Mouse (Mus musculus) intestine, embryonic 16.5 days (tissue): ENCODE measurements at regions not wholly inside any gene's neighbourhood (a gene's known extent, or its start where the extent isn't known, plus 50 kb on each side); places are given as distances from the start of the nearest gene placed in this dataset.

Experiments
- ATAC-seq: fragments of 200-750 bp; cut with Nextera tagmentation; 2 replicates; pipeline ENCODE4 v1.8.0; 2017; ENCODE audit warnings: moderate TSS enrichment, moderate library complexity
- H3K27ac ChIP-seq: fragments of 300-500 bp; sonication (generic); 2 replicates; pipeline ENCODE4 v1.5.1; 2014; ENCODE audit warnings: mild to moderate bottlenecking, low read length
- H3K27me3 ChIP-seq: fragments of 300-500 bp; sonication (generic); replicated peaks from 2 replicates; pipeline ENCODE4 v1.6.1; 2014; ENCODE audit warnings: low read length, control low read depth, mixed read lengths; ENCODE audit not compliant: control insufficient read depth, insufficient read depth
- H3K36me3 ChIP-seq: fragments of 300-500 bp; sonication (generic); 2 replicates; pipeline ENCODE4 v1.6.1; 2014; ENCODE audit warnings: low read length, control low read depth; ENCODE audit not compliant: control insufficient read depth, insufficient read depth
- H3K4me1 ChIP-seq: fragments of 300-500 bp; sonication (generic); 2 replicates; pipeline ENCODE4 v1.6.1; 2014; ENCODE audit warnings: low read length, control low read depth, mixed read lengths; ENCODE audit not compliant: control insufficient read depth, insufficient read depth
- H3K4me2 ChIP-seq: fragments of 300-500 bp; sonication (generic); 2 replicates; pipeline ENCODE4 v1.6.1; 2014; ENCODE audit warnings: low read depth, low read length, control low read depth
- H3K4me3 ChIP-seq: fragments of 300-500 bp; sonication (generic); 2 replicates; pipeline ENCODE4 v1.5.1; 2014; ENCODE audit warnings: mild to moderate bottlenecking, low read length
- H3K9ac ChIP-seq: fragments of 300-500 bp; sonication (generic); 2 replicates; pipeline ENCODE4 v1.6.1; 2014; ENCODE audit warnings: low read depth, low read length
- H3K9me3 ChIP-seq: fragments of 300-500 bp; sonication (generic); 2 replicates; pipeline ENCODE4 v1.6.1; 2016; ENCODE audit warnings: low read length, control low read depth; ENCODE audit not compliant: control insufficient read depth
- WGBS: fragments of 180-500 bp; shearing (Covaris S2); extraction: QIAGEN DNeasy Blood & Tissue Kit; methylation state at CpG from one replicate; pipeline ENCODE4 v1.1.7; 2014; 5-methylcytosine and 5-hydroxymethylcytosine counted together

DNA sequence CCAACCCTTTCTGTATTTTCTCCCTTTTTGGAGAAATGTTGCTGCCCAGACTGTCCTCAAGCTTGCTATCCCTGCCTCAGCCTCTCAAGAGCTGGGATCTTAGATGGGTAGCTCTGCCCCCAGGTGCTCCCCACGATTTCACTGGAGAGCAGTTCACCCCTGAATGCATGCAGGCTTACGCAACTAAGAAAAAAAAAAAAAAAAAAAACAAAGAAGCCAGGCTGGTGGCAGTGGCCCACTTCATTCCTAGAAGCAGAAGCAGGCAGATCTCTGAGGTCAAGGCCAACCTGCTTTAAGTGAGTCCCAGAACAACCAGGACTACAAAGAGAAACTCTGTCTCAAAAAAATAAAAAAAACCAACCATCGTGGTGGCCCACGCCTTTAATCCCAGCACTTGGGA, 51.2 kb upstream of the Fbxo11 start:
- H3K27me3 ChIP-seq: no peaks in the 10 kb centered on the region
- 85% methylated on average over 4 of the region's 4 CpGs for WGBS
- no peak overlapping the region for H3K4me2 ChIP-seq
- H3K36me3 ChIP-seq: no peaks in the 10 kb centered on the region
- H3K4me1 ChIP-seq: no peaks in the 10 kb centered on the region
- H3K9ac ChIP-seq: no peak overlapping the region
- H3K27ac ChIP-seq: no peak overlapping the region
- ATAC-seq: no peak
- H3K4me3 ChIP-seq: no peak overlapping the region
- H3K9me3 ChIP-seq: no peaks in the 10 kb centered on the region

- Histone ChIP-seq H3K9me3 (no peaks in the 10 kb centered on the region), H3K27ac (no peak overlapping the region), H3K4me3 (no peak overlapping the region), H3K4me1 (no peaks in the 10 kb centered on the region), H3K27me3 (no peaks in the 10 kb centered on the region), H3K36me3 (no peaks in the 10 kb centered on the region), H3K4me2 (no peak overlapping the region), H3K9ac (no peak overlapping the region)
- 86% methylated on average over 4 of the region's 4 CpGs for WGBS
- no peak for ATAC-seq
These were observed 53.6 kb upstream of the Fbxo11 start for GRCm38 (mm10) chr17:88118714-88119113.

DNA sequence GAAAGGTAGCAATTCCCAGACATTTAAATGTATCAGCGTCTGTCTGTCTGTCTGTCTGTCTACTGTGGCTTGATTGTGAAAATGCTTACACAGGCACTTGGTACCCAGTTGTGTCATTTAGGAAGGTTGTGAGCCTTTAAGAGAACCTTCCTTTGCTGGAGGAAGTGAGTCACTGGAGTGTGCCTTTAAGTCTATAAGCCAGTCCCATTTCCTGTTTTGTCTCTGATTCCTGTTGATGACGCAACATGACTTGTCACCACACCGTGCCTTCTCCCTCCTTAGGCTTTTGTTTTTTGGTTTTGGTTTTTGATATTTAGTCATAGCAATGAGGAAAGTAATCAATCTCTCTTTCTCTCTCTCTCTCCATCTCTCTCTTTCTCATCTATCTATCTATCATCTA, 58.6 kb upstream of the Fbxo11 start:
- Histone ChIP-seq H3K4me3 (no peak overlapping the region), H3K36me3 (no peaks in the 10 kb centered on the region), H3K9me3 (no peaks in the 10 kb centered on the region), H3K4me2 (no peak overlapping the region), H3K27ac (no peak overlapping the region), H3K27me3 (no peaks in the 10 kb centered on the region), H3K4me1 (no peaks in the 10 kb centered on the region), H3K9ac (no peak overlapping the region)
- no peak for ATAC-seq
- 78% methylated on average over 3 of the region's 3 CpGs for WGBS

DNA sequence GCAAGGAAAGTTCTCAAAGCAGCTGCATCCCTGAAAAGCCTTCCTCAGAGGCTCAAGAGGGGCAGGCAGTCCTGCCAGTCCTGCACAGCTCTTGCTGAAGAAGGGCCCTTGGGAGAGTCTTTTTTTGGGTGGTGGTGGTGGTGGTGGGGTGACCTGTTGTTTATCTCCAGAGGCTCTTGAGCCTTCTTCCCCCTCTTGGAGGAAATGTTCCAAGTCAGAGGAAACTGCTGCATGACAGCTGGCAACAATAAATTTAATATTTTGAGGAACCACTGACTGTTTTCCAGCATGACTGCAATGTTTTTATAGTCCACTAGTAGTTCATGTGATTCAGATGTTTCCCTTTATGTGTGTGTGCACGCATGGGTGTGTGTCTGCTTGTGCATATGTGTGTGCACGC, 62.0 kb upstream of the Fbxo11 start:
- no peaks in the 10 kb centered on the region for H3K36me3 ChIP-seq
- 78% methylated on average over 2 of the region's 2 CpGs for WGBS
- H3K27ac ChIP-seq: no peak overlapping the region
- H3K27me3 ChIP-seq: no peaks in the 10 kb centered on the region
- no peak overlapping the region for H3K4me3 ChIP-seq
- H3K4me2 ChIP-seq: no peak overlapping the region
- H3K9me3 ChIP-seq: no peaks in the 10 kb centered on the region
- no peak overlapping the region for H3K9ac ChIP-seq
- no peak for ATAC-seq
- H3K4me1 ChIP-seq: no peaks in the 10 kb centered on the region

DNA sequence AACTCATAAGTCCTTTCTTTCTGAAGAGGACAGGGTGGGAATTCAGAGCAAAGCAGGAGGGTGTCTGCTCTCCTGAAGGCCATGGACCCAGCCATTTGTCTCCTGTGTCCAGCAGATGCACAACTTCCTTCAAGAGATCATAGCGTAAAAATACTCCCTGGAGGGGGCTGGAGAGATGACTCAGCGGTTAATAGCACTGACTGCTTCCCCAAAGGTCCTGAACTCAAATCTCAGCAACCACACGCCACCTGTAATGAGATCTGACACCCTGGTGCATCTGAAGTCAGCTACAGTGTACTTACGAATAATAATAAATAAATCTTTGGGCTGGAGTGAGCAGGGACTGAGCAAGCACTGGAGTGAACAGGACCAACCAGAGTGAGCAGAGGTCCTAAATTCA, 66.2 kb upstream of the Fbxo11 start:
- H3K9ac ChIP-seq: no peak overlapping the region
- H3K27ac ChIP-seq: no peak overlapping the region
- H3K9me3 ChIP-seq: no peaks in the 10 kb centered on the region
- no peaks in the 10 kb centered on the region for H3K36me3 ChIP-seq
- no peak overlapping the region for H3K4me2 ChIP-seq
- WGBS: 66% methylated on average over 4 of the region's 4 CpGs
- H3K4me1 ChIP-seq: no peaks in the 10 kb centered on the region
- H3K4me3 ChIP-seq: no peak overlapping the region
- H3K27me3 ChIP-seq: no peaks in the 10 kb centered on the region
- ATAC-seq: no peak

DNA sequence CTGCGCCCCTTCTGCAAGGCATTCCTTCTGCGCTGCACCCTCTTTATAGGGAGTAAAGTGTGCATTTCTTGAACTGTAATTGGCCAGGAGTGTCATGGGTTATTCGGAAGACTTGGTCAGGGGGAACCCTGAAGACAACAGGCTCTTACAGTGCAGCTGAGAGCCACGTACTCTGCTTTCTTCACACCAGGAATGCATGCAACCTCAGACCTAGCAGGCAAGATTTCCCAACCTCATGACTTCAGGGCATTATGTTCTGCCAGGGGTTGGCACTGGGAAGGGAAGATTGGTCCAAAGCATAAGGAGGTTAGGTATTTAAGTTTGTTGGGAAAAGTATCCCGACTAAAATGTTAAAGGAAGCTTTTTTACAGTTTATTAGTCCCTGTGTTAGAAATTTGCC, 66.9 kb upstream of the Fbxo11 start:
- 82% methylated on average over 5 of the region's 5 CpGs for WGBS
- no peak overlapping the region for H3K4me3 ChIP-seq
- H3K36me3 ChIP-seq: no peaks in the 10 kb centered on the region
- no peaks in the 10 kb centered on the region for H3K9me3 ChIP-seq
- H3K9ac ChIP-seq: no peak overlapping the region
- no peaks in the 10 kb centered on the region for H3K27me3 ChIP-seq
- H3K4me1 ChIP-seq: no peaks in the 10 kb centered on the region
- no peak for ATAC-seq
- H3K27ac ChIP-seq: no peak overlapping the region
- no peak overlapping the region for H3K4me2 ChIP-seq

- 71% methylated on average over 23 of the region's 23 CpGs for WGBS
- Histone ChIP-seq H3K4me2 (no peak overlapping the region), H3K36me3 (no peaks in the 10 kb centered on the region), H3K4me1 (no peaks in the 10 kb centered on the region), H3K9me3 (no peaks in the 10 kb centered on the region), H3K9ac (no peak overlapping the region), H3K27me3 (no peaks in the 10 kb centered on the region), H3K27ac (no peak overlapping the region), H3K4me3 (no peak overlapping the region)
- no peak for ATAC-seq
These were observed 67.7 kb upstream of the Fbxo11 start for GRCm38 (mm10) chr17:88132601-88133346.

DNA sequence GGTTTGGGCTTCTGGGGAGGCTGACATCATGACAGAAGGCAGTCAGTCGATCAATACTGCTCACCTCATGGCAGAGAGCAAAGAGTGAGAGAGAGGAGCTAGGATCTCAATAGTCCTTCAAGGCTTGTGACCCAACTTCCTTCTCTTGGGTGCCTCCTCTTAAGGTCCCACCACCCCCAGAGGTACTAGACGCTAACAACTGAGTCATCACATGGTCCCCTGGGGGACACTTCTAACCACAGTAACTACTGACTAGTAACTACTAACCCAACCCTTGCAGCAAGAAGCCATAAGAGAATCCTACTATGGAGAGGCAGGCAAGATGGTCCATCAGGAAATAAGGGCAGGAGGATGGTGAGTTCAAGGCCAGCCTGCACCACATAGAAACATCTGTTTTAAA, 69.5 kb upstream of the Fbxo11 start:
- WGBS: 90% methylated on average over 2 of the region's 2 CpGs
- Histone ChIP-seq H3K27ac (no peak overlapping the region), H3K9ac (no peak overlapping the region), H3K4me1 (no peaks in the 10 kb centered on the region), H3K4me3 (no peak overlapping the region), H3K4me2 (no peak overlapping the region), H3K9me3 (no peaks in the 10 kb centered on the region), H3K27me3 (no peaks in the 10 kb centered on the region), H3K36me3 (no peaks in the 10 kb centered on the region)
- no peak for ATAC-seq

- WGBS: 39% methylated on average over 12 of the region's 12 CpGs
- peak; percentile 60; the same call in 1 of the 2 replicates for ATAC-seq
These were observed 76.4 kb upstream of the Fbxo11 start for GRCm38 (mm10) chr17:88141538-88141937.

DNA sequence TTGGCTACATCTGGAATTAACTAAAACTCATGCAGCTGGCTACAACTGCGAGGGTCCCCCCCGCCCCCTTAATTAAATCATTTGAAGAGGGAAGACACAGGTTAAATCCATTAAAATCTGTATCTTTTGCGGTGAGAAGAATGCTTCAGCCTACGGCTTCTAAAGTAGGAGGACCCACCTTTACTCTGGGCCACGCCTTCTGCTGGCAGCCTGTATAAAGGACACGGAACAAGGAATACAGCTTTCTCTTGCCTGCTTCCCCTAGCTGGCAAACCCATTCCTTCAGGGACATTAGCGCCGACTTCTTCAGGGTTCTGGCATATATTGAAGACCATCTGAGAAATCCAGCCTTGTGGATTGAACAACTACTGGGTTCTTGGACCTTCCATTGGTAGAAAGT, 76.9 kb upstream of the Fbxo11 start:
- 55% methylated on average over 8 of the region's 8 CpGs for WGBS
- ATAC-seq: no peak; the same call in 1 of the 2 replicates

More at GRCm38 (mm10) chr17:88141538-88141937, 76.4 kb upstream of the Fbxo11 start:
- H3K4me3 ChIP-seq: no peak overlapping the region
- no peak overlapping the region for H3K9ac ChIP-seq
- H3K36me3 ChIP-seq: no peaks in the 10 kb centered on the region
- no peaks in the 10 kb centered on the region for H3K27me3 ChIP-seq
- no peaks in the 10 kb centered on the region for H3K9me3 ChIP-seq
- H3K4me2 ChIP-seq: 0 out of 2 replicates have a peak overlapping the region, but pooled peaks have one; percentile 15
- H3K27ac ChIP-seq: no peak overlapping the region
- H3K4me1 ChIP-seq: no peaks in the 10 kb centered on the region

More for the DNA sequence above, 76.9 kb upstream of the Fbxo11 start:
- Histone ChIP-seq H3K27me3 (no peaks in the 10 kb centered on the region), H3K9ac (no peak overlapping the region), H3K4me2 (0 out of 2 replicates have a peak overlapping the region, but pooled peaks have one; percentile 15), H3K4me1 (no peaks in the 10 kb centered on the region), H3K4me3 (no peak overlapping the region), H3K9me3 (no peaks in the 10 kb centered on the region), H3K36me3 (no peaks in the 10 kb centered on the region), H3K27ac (no peak overlapping the region)
